Mouse (Mus musculus) embryo, embryonic 10.5 days (tissue): ENCODE measurements at regions not wholly inside any gene's neighbourhood (a gene's known extent, or its start where the extent isn't known, plus 50 kb on each side); places are given as distances from the start of the nearest gene placed in this dataset.
A peak's percentile ranks its signal among the peaks of the same experiment; 100 is the strongest.

Source experiments
- DNase-seq: peaks from one replicate; pipeline ENCODE4 v3.0.0-alpha.2; 2015; ENCODE audit warnings: low spot score

- no peak for DNase-seq
These were observed 156.3 kb downstream of the Grm4 start for GRCm38 (mm10) chr17:27364899-27365298.

DNA sequence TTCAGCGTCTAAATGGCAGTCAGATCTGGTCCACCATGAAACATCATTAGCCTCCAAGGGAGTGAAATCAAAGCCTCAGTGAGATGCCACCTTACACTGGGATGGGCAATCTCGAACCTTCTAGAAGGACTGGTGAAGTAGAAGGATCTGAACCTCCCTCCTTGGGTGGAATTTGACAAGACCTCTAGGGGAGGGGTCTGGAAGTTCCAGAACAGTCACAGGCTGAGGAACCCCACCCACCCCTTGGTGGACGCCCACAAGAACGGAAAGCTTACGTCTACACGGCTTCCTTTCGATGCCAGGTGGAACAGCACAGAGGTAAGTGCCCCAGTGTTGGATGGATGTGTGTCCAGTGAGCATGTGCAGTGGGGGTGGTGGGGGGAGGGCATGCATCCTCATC is 156.9 kb downstream of the Grm4 start:
- no peak for DNase-seq

DNA sequence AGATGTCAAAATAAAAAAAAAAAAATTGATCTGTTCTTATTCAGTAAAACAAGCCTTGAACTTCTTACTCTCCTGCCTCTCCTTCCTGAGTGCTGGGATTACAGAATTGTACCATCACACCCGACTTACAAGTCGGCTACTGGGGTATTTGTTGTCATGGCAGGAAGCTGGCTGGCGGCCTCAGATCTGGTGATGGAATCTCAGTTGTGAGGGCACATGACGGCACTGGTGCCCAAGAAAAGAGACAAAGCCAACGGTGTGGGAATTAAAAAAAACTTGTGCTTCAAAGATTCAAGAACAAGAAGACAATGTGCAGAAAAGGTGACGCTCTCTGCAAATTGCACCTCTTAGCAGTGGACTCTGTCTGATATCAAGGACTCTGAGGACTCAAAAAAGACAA is 157.3 kb downstream of the Grm4 start:
- no peak for DNase-seq

DNA sequence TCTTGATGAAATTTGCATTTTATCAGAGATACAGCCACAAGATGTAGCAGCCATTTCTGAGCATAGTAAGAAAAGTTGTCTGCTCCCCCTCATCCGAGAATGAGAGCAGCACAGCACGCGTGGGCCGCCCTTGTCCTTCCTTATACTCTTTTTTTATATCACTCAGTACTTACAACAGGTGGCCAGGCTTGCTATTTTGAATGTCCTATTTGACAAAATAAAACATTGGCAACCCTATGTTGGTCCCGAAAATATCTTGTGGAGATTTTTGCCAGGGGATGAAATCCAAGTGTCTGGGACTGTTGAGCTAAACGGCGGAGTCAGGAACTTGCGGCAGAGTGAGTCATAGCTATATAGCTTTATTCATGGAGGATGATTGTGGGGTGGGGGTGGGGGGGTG is 158.0 kb upstream of the Lemd2 start:
- DNase-seq: no peak

GRCm38 (mm10) chr17:27361362-27361761 is 157.1 kb upstream of the Lemd2 start:
- peak; percentile 32 for DNase-seq

GRCm38 (mm10) chr17:27356862-27357261 is 152.6 kb upstream of the Lemd2 start:
- no peak for DNase-seq

GRCm38 (mm10) chr17:27355717-27356116 is 151.4 kb upstream of the Lemd2 start:
- no peak for DNase-seq

- no peak for DNase-seq
These were observed 150.8 kb upstream of the Lemd2 start for GRCm38 (mm10) chr17:27355056-27355455.

DNA sequence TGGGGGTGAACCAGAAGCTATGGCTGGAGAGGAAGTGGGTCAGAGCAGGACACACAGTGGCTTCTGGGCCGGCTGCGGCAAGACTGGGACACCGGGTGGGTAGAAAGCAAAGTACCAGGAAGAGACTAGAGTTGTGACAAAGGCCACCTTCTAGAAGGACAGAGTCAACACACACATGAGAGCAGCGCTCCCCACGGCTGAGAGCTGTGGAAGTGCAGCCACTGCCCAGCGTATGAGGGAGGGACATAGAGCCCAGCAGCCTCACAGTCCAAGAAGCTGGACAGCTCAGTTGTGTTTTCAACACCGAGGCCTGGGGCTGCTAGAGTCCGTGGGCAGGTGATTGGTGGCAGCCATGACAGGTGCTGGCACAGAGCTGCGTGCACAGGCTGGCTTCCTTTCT is 145.6 kb upstream of the Lemd2 start:
- no peak for DNase-seq

- no peak for DNase-seq
These were observed 145.2 kb upstream of the Lemd2 start for GRCm38 (mm10) chr17:27349432-27349831.

- no peak for DNase-seq
These were observed 138.0 kb upstream of the Lemd2 start for GRCm38 (mm10) chr17:27341952-27342890.

DNA sequence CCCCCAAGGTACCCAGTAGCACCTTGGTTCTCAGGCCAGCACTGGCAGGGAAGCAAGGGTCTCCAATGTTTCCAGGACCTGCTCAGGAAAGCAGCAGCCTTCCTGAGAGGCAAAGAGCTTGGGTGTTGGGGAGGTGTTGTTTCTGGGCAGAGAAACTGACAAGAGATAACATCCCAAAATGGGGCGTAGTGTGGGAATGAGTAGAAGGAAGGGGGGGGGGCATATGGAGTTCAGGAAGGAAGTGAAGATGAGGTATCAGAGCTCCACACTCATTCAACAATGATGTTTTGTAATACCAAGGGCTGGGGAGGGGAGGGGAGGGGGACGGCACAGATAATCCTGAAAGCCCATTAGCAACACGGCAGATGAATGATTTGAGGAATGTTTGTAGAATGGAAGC is 135.6 kb upstream of the Lemd2 start:
- no peak for DNase-seq

DNA sequence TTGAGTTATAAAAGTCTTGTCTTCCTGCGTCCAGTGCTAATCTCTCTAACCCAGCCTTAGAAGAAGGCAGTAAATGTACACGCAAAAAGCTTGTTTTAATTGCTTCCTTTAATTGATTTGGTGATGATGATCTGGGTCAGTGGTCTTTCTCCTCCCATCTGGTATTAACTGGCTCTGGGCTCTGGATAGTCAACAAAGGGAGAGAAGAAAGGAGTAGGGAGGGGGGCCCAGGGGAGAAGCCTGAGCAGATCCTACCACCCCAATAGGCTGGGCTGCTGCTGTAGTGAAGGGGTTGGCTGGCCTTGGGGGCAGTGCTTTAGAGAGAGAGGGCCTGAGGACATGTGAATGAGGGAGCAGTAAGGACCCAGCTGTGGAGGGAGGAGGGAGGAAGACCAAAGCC is 135.0 kb upstream of the Lemd2 start:
- no peak for DNase-seq

GRCm38 (mm10) chr17:27335621-27336020 is 131.4 kb upstream of the Lemd2 start:
- peak; percentile 50 for DNase-seq

DNA sequence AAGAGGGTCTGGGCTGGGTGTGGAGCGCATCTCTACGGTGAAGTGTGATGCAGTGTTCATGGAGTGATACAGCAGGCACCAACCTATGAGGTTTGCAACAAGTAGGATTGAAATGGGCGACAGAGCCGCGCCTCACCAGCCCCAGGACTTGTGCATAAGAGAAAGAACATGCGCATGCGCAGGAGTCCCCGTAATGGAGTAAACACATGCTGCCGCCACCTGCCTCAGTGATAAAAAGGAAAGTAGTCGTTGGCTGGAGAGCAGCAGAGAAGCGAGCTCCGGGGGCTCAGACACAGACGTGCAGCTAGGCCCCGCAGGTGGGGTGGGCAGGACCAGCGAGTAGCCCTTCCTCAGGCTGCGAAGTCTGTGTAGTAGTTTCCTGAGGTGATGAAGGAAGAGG is 129.3 kb upstream of the Lemd2 start:
- DNase-seq: no peak

DNA sequence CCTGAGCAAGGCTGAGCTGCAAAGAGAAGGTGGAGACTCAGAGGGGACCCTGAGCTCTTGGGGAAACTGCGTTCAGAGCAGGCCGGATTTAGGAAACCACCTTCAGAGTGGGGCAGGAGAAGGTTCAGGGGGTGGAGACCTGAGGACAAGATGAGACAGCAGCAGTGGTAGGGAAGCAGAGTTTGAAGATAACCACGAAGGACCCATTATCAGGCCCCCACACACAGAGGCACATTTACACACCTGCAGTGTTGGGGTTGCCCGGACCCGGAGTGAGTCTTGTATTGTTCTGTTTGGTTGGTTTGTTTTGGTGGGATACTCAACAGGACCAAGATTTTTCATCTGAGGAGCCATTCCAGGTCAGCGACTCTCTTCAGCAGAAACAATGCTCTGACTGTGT is 128.9 kb upstream of the Lemd2 start:
- DNase-seq: no peak

DNA sequence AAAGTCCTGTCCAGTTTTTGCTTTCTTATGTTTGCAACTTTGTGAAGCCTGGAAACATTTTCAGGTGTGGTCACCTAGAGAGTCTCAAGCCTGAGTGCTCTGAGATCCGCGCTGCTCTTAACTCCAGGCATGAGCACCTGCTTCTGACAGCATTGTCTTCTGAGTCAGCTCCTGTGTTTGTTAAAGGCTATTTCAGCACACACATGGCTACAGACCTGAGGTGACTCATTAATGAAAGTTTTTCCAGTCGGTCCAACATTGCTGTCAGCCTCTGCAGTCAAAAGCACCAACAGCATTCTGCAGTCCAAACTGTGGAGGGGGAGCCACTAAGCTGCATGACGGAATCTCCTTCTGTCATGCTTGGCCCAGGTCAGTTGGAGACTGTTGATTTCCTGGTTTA is 127.8 kb upstream of the Lemd2 start:
- DNase-seq: no peak

DNA sequence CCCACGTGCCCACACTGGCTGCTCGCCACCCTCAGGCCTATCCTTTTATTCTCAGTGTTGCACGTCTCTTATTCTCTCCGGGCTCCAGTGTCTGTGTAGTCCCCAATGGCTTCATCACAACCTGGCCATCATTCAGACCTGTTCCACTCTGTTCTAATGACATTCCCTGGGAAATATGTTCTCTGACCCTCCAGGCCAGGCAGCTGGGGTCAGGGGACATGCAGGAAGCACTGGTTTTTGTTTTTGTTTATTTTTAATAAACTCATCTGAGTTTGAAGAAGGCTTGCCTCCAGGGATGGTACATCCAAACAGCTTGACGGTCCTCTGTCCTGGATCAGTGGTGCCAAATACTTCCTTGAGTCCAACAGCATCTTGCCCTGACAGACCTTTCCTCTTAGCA is 127.4 kb upstream of the Lemd2 start:
- DNase-seq: no peak

DNA sequence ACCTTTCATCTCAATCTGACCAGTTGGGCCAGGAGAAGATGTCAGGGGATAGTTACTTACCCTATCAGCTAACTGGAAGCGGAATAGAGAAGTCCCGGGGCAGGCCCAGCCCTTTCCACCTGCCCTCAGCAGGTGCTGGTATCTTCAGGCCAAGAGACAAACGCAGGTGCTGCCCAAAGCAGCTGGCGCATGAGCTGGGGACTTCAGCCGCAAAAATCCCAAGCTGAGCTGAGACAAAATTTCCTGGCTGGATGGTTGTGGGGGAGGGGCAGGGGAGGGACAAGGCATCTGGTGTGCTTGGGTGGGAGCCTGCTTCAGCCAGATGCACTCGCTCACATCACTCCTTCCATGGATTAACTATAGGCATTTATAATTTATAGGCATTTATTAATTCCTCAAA is 125.5 kb upstream of the Lemd2 start:
- no peak for DNase-seq

GRCm38 (mm10) chr17:27329183-27329582 is 124.9 kb upstream of the Lemd2 start:
- DNase-seq: no peak

- peak; percentile 93 for DNase-seq
These were observed 120.8 kb upstream of the Lemd2 start for GRCm38 (mm10) chr17:27325002-27325460.

DNA sequence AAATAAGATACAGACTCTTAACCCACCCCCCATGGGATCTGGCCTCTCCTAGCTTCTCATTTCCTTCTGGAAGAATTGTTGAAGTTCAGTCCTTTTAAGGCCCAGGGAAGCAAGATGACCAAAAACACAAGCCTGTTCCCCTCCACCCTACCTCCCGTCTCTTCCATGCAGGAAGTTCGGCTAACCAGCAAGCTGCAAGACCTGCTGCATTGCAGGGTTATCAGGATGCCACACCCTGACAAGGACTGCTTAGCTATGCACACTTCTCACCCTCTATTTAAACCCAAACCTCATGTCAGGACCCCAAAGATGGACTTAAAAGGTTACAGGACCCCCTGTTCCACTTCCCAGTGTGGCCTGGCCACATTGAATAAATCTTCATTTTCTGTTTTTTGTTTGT is 119.2 kb upstream of the Lemd2 start:
- DNase-seq: no peak

GRCm38 (mm10) chr17:27322891-27323509 is 118.7 kb upstream of the Lemd2 start:
- DNase-seq: no peak
